Mouse (Mus musculus) limb, embryonic 14.5 days (tissue): ENCODE data around the gene Rab3a. TPM values are rescaled to one million over a fixed set of nuclear protein-coding genes. Genes with fewer than 3 reads are reported as not detected.

Source experiments
- ATAC-seq: fragments of 200-750 bp; cut with Nextera tagmentation; 2 replicates; pipeline ENCODE4 v1.8.0; 2017; ENCODE audit warnings: low read depth, moderate number of reproducible peaks, moderate TSS enrichment; ENCODE audit not compliant: low FRiP score
- DNase-seq: peaks from one replicate; pipeline ENCODE4 v3.0.0-alpha.2; 2015; ENCODE audit warnings: low spot score
- H3K27ac ChIP-seq: fragments of 300-500 bp; sonication (generic); replicated peaks from 2 replicates; pipeline ENCODE4 v1.5.1; 2014; ENCODE audit warnings: low read depth, mild to moderate bottlenecking, low read length, moderate library complexity, mixed read lengths
- H3K27me3 ChIP-seq: fragments of 300-500 bp; sonication (generic); 2 replicates; pipeline ENCODE4 v1.6.1; 2014; ENCODE audit warnings: low read length, mixed read lengths; ENCODE audit not compliant: control insufficient read depth, insufficient read depth
- H3K36me3 ChIP-seq: fragments of 300-500 bp; sonication (generic); 2 replicates; pipeline ENCODE4 v1.6.1; 2014; ENCODE audit warnings: mild to moderate bottlenecking, low read length, moderate library complexity, mixed read lengths; ENCODE audit not compliant: control insufficient read depth, insufficient read depth
- H3K4me1 ChIP-seq: fragments of 300-500 bp; sonication (generic); 2 replicates; pipeline ENCODE4 v1.6.1; 2014; ENCODE audit warnings: antibody characterized with exemption, low read length, mixed read lengths; ENCODE audit not compliant: control insufficient read depth, insufficient read depth
- H3K4me2 ChIP-seq: fragments of 300-500 bp; sonication (generic); replicated peaks from 2 replicates; pipeline ENCODE4 v1.6.1; 2014; ENCODE audit warnings: low read depth, mild to moderate bottlenecking, low read length, moderate library complexity; ENCODE audit not compliant: severe bottlenecking
- H3K4me3 ChIP-seq: fragments of 300-500 bp; sonication (generic); replicated peaks from 2 replicates; pipeline ENCODE4 v1.5.1; 2014; ENCODE audit warnings: low read length
- H3K9ac ChIP-seq: fragments of 300-500 bp; sonication (generic); 2 replicates; pipeline ENCODE4 v1.6.1; 2014; ENCODE audit warnings: mild to moderate bottlenecking, low read depth, low read length, moderate library complexity; ENCODE audit not compliant: severe bottlenecking
- H3K9me3 ChIP-seq: fragments of 300-500 bp; sonication (generic); 2 replicates; pipeline ENCODE4 v1.6.1; 2016; ENCODE audit warnings: low read length; ENCODE audit not compliant: control insufficient read depth
- POLR2A ChIP-seq: fragments of 200-500 bp; IDR thresholded peaks from 2 replicates; pipeline ENCODE4 v1.8.0; 2012; ENCODE audit warnings: inconsistent platforms, mild to moderate bottlenecking, moderate library complexity, borderline replicate concordance; ENCODE audit not compliant: insufficient read depth, insufficient read length; ENCODE audit errors: extremely low read depth
- WGBS: fragments of 180-500 bp; shearing (Covaris S2); extraction: QIAGEN DNeasy Blood & Tissue Kit; methylation state at CpG from one replicate; pipeline ENCODE4 v1.1.7; 2014; 5-methylcytosine and 5-hydroxymethylcytosine counted together
- polyA plus RNA-seq, 2 experiments: library from polyadenylated mRNA; depleted of rRNA in 1 of 2; stranded (reverse) in 1 of 2; unstranded in 1 of 2; fragments of >200 nt; fragmentation: Nextera tagmentation in 1 of 2; extraction: Ambion mirVana in 1 of 2; gene quantifications; 2 replicates each; pipeline versions ENCODE4 v1.2.1 to v1.2.3; 2012 to 2014

The Rab3a gene
- polyA plus RNA-seq, 2 experiments: 20.1 to 27.2 TPM

GRCm38 (mm10) chr8:70792700-70793099 is 38.2 kb downstream of the Rab3a start:
- peak; percentile 9 for ATAC-seq
- no peak for TF ChIP-seq POLR2A
- Histone ChIP-seq H3K9ac (peak overlapping the region; percentile 82), H3K4me2 (peak overlapping the region; percentile 85), H3K27ac (peak overlapping the region; percentile 85), H3K27me3 (no peaks in the 10 kb centered on the region; the same call in 1 of the 2 replicates), H3K9me3 (no peaks in the 10 kb centered on the region), H3K36me3 (peaks cover 18% of the 10 kb centered on the region), H3K4me1 (peaks cover 23% of the 10 kb centered on the region), H3K4me3 (peak overlapping the region; percentile 74)
- DNase-seq: no peak
- 0% methylated on average over 18 of the region's 20 CpGs for WGBS

GRCm38 (mm10) chr8:70794215-70794614 is 39.7 kb downstream of the Rab3a start:
- DNase-seq: no peak
- no peak overlapping the region for H3K9ac ChIP-seq
- TF ChIP-seq POLR2A: no peak
- no peak overlapping the region for H3K4me3 ChIP-seq
- H3K4me1 ChIP-seq: peaks cover 26% of the 10 kb centered on the region
- WGBS: 87% methylated on average over 2 of the region's 2 CpGs
- H3K9me3 ChIP-seq: no peaks in the 10 kb centered on the region
- no peak for ATAC-seq
- H3K36me3 ChIP-seq: peaks cover 5% of the 10 kb centered on the region; the same call in 1 of the 2 replicates
- no peak overlapping the region for H3K4me2 ChIP-seq
- H3K27me3 ChIP-seq: peaks cover 14% of the 10 kb centered on the region
- H3K27ac ChIP-seq: no peak overlapping the region

DNA sequence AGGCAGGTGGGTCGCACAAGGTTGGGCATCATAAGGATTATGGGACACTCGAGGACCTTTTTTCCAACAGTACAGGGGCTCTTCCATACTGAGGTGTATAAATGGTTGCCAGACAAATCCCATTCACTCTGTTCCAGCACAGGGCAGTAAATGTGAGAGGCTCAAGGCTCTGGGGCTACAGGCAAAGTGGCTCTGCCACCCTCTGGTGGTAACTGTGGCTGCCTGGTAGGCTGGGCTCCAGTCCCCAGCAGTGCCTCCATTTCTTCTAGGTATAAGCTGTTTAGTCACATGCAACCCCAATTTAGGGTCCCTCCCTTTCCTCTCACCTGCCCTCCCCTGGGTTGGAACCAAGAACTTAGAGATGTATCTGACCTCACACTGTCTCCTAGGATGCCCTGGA is 40.9 kb downstream of the Rab3a start:
- Histone ChIP-seq H3K9me3 (no peaks in the 10 kb centered on the region), H3K4me2 (no peak overlapping the region), H3K9ac (no peak overlapping the region), H3K4me3 (no peak overlapping the region), H3K27ac (no peak overlapping the region), H3K4me1 (peaks cover 25% of the 10 kb centered on the region), H3K36me3 (no peaks in the 10 kb centered on the region), H3K27me3 (peaks cover 21% of the 10 kb centered on the region)
- 85% methylated on average over 2 of the region's 2 CpGs for WGBS
- no peak for ATAC-seq
- TF ChIP-seq POLR2A: no peak
- DNase-seq: no peak

- ATAC-seq (no peak), DNase-seq (no peak)
- Histone ChIP-seq H3K4me1 (peaks cover 13% of the 10 kb centered on the region), H3K36me3 (no peaks in the 10 kb centered on the region), H3K27me3 (peaks cover 21% of the 10 kb centered on the region), H3K4me3 (peak overlapping the region; percentile 54), H3K4me2 (peak overlapping the region; percentile 93), H3K9me3 (no peaks in the 10 kb centered on the region), H3K9ac (peak overlapping the region; percentile 61), H3K27ac (no peak overlapping the region)
- WGBS: 3% methylated on average over 49 of the region's 54 CpGs
- no peak for TF ChIP-seq POLR2A
These were observed 42.1 kb downstream of the Rab3a start for GRCm38 (mm10) chr8:70796403-70797080.

DNA sequence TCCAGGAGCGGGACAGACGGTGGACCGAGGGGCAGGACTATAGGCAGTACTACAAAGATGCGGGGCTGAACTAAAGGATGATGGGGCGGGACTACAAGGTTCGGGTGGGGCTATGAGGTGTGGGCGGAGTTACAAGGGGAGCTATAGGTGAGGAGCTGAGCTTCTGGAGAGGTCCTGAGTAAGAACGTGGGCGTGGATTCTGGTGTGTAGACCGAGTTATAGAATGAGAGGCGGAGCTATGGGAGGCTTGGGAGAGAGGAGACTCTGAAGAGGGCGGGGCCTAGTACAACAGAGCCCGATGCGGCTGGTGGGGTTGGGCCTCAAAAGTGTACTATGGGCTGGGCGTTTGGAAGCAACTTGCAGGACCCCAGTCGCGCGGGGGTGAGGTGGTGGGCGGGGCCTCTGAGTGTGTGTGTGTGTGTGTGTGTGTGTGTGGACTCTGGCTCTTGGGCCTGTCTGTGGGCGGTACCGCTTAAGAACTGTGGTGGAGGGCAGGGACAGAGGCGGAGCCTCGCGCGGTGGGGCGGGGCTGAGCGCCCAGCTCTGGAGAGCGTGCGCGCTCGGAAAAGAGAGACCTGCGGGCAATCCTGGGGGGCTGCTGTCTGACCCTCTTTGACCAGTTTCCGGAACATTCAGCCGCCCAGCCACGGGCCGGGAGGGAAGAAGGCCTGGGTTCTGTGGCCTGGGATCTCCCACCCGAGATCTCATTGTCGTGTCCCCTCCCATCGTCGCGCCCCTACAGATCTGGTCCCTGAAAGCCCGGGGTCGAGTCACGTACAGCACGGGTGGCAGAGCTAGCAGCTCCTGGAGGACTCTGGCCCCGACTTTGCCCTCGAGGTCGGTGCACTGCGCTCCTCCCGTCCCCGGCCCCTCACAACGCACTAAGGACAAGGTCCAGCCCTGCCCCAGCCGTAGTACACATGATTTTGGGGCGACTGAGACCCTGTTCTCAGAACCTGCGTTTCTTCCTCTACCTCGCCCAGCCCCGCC is 42.9 kb downstream of the Rab3a start:
- H3K27ac ChIP-seq: no peak overlapping the region
- H3K27me3 ChIP-seq: peaks cover 21% of the 10 kb centered on the region
- DNase-seq: peak; percentile 96

More for the DNA sequence above, 42.9 kb downstream of the Rab3a start:
- Histone ChIP-seq H3K9me3 (no peaks in the 10 kb centered on the region), H3K4me3 (peak overlapping the region; percentile 54), H3K4me1 (peaks cover 10% of the 10 kb centered on the region), H3K36me3 (no peaks in the 10 kb centered on the region), H3K9ac (peak overlapping the region; percentile 45), H3K4me2 (peak overlapping the region; percentile 93)
- 1% methylated on average over 54 of the region's 57 CpGs for WGBS
- no peak for TF ChIP-seq POLR2A
- peak; percentile 89 for ATAC-seq
